Comparison of ENCODE assay signal across 19 mouse cellular contexts in the genomic region with DNA sequence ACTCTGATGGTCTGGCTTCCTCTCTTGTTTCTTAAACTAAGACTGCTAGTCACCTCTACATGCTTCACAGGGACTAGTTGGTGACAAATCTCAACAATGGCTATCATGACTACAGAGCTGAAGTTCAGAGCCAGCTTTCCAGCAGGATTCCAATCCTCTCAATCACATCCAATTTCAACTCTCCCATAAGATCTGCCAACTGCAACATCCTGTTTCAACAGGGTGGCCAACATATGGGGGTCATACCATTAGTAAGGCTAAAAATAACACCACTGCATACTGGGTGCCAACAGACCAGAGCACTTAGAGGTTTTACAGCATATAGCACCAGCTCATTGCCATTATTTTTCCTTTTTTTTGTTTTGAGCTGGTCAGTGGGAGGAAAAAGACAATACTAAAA.
A peak's percentile ranks its signal among the peaks of the same experiment; 100 is the strongest.
DNase-seq lines count a peak whose midpoint lies in the region; ATAC-seq and TF ChIP-seq lines count a peak whose summit lies in the region.
"Had no signal": no experiment of that assay in that cellular context is flagged by ENCODE, and none has a peak within 500 bp of the region (broad histone marks: within the 10 kb centered on the region; RNA-seq: fewer than 3 reads in every experiment).

No protein-coding gene starts in this region.

- no peaks in the 10 kb centered on the region for H3K36me3 ChIP-seq in heart, embryonic 15.5 days
- no peaks in the 10 kb centered on the region for H3K36me3 ChIP-seq in lung, embryonic 15.5 days
- H3K36me3 ChIP-seq: embryonic facial prominence, embryonic 13.5 days; G1E; hindbrain, embryonic 12.5 days; limb, embryonic 12.5 days; liver, embryonic 15.5 days had no signal

- DNase-seq in gastrocnemius, adult 2 months: no peak
- no peak for DNase-seq in gastrocnemius, adult 18-20 months (ENCODE audit: low spot score)
- DNase-seq in heart, postnatal 10 days: no peak
- DNase-seq in lung, postnatal 25 days (ENCODE audit: low spot score): no peak
- DNase-seq: adrenal gland, postnatal 14 days; kidney, postnatal 4 days; right cerebral cortex, postnatal 4 days; thymus, postnatal 25 days had no signal

- no peak overlapping the region for H3K4me2 ChIP-seq in heart, embryonic 15.5 days
- no peak overlapping the region for H3K4me2 ChIP-seq in lung, embryonic 15.5 days
- H3K4me2 ChIP-seq: embryonic facial prominence, embryonic 13.5 days; hindbrain, embryonic 12.5 days; limb, embryonic 12.5 days; liver, embryonic 15.5 days; midbrain, embryonic 11.5 days had no signal

- no peak overlapping the region for H3K9ac ChIP-seq in heart, embryonic 15.5 days
- H3K9ac ChIP-seq in lung, embryonic 15.5 days: no peak overlapping the region
- H3K9ac ChIP-seq: embryonic facial prominence, embryonic 13.5 days; hindbrain, embryonic 12.5 days; limb, embryonic 12.5 days; liver, embryonic 15.5 days had no signal

- 0 out of 2 replicates have a peak overlapping the region, but pooled peaks have one; percentile 43 for H3K27ac ChIP-seq in gastrocnemius, adult 2 months
- H3K27ac ChIP-seq in heart, embryonic 15.5 days: peak overlapping the region; percentile 35; the same call in 1 of the 2 replicates
- H3K27ac ChIP-seq in lung, embryonic 15.5 days: peak overlapping the region; percentile 17; the same call in 1 of the 2 replicates
- 0 out of 2 replicates have a peak overlapping the region, but pooled peaks have one; percentile 17 for H3K27ac ChIP-seq in olfactory bulb, adult 2 months (ENCODE audit: insufficient read depth, low read depth, low read length)
- H3K27ac ChIP-seq: embryonic facial prominence, embryonic 13.5 days; hindbrain, embryonic 12.5 days; limb, embryonic 12.5 days; liver, embryonic 15.5 days had no signal

- peaks cover 23% of the 10 kb centered on the region for H3K4me1 ChIP-seq in heart, embryonic 15.5 days (replicated peaks)
- H3K4me1 ChIP-seq in lung, embryonic 15.5 days: peaks cover 26% of the 10 kb centered on the region
- peaks cover 2% of the 10 kb centered on the region; the same call in 1 of the 2 replicates for H3K4me1 ChIP-seq in olfactory bulb, adult 2 months (ENCODE audit: control insufficient read depth, insufficient read depth, low read length)
- H3K4me1 ChIP-seq: liver, embryonic 15.5 days had no signal

- TF ChIP-seq POLR2A in olfactory bulb, adult 2 months (IDR thresholded peaks at IDR 0.05; ENCODE audit: insufficient read depth, low read depth, low read length): no peak

- TF ChIP-seq CTCF in gastrocnemius, adult 2 months (IDR thresholded peaks at IDR 0.05): no peak
- TF ChIP-seq CTCF in olfactory bulb, adult 2 months (IDR thresholded peaks at IDR 0.05; ENCODE audit: insufficient read depth, low read depth, low read length): no peak

- H3K4me3 ChIP-seq in gastrocnemius, adult 2 months: no peak overlapping the region
- H3K4me3 ChIP-seq in heart, embryonic 15.5 days: no peak overlapping the region
- no peak overlapping the region for H3K4me3 ChIP-seq in lung, embryonic 15.5 days
- H3K4me3 ChIP-seq in olfactory bulb, adult 2 months (ENCODE audit: insufficient read depth, low read depth, low read length): no peak overlapping the region
- H3K4me3 ChIP-seq: embryonic facial prominence, embryonic 13.5 days; hindbrain, embryonic 12.5 days; limb, embryonic 12.5 days; liver, embryonic 15.5 days had no signal

- no peaks in the 10 kb centered on the region for H3K27me3 ChIP-seq in heart, embryonic 15.5 days
- H3K27me3 ChIP-seq in lung, embryonic 15.5 days: no peaks in the 10 kb centered on the region
- H3K27me3 ChIP-seq: embryonic facial prominence, embryonic 13.5 days; hindbrain, embryonic 12.5 days; limb, embryonic 12.5 days; liver, embryonic 15.5 days had no signal

- H3K9me3 ChIP-seq in heart, embryonic 15.5 days (replicated peaks): no peaks in the 10 kb centered on the region
- no peaks in the 10 kb centered on the region for H3K9me3 ChIP-seq in lung, embryonic 15.5 days
- H3K9me3 ChIP-seq: embryonic facial prominence, embryonic 13.5 days; hindbrain, embryonic 12.5 days; limb, embryonic 12.5 days; liver, embryonic 15.5 days had no signal

- no peak for ATAC-seq in heart, embryonic 15.5 days (replicated peaks; ENCODE audit: insufficient number of reproducible peaks, insufficient read depth, low FRiP score, low read depth)
- ATAC-seq in lung, embryonic 15.5 days (ENCODE audit: borderline replicate concordance, extremely low read depth, low FRiP score, low TSS enrichment): peak; percentile 31; the same call in 1 of the 2 replicates
- ATAC-seq: forebrain, embryonic 16.5 days; inflammation-experienced regulatory T-cells, adult 6 months had no signal

- intact Hi-C loops in gastrocnemius, adult 2 months (cut with DNase I): no loop called here
- intact Hi-C loops in heart, postnatal 10 days (cut with DNase I): no loop called here
